Mouse (Mus musculus) gastrocnemius, adult 2 months (tissue): ENCODE results near the gene Pigr. TPM values are rescaled to one million over a fixed set of nuclear protein-coding genes. Genes with fewer than 3 reads are reported as not detected.

Experiments used
- DNase-seq: peaks from one replicate; pipeline ENCODE4 v3.0.0; 2022
- H3K27ac ChIP-seq: fragments of 200-600 bp; 2 replicates; pipeline ENCODE4 v1.8.1; 2022; ENCODE audit warnings: mild to moderate bottlenecking
- H3K4me3 ChIP-seq: fragments of 200-600 bp; 2 replicates; pipeline ENCODE4 v1.8.1; 2022; ENCODE audit warnings: mild to moderate bottlenecking, moderate library complexity
- CTCF ChIP-seq: fragments of 200-600 bp; IDR thresholded peaks from 2 replicates; pipeline ENCODE4 v1.8.1; 2022; ENCODE audit warnings: antibody characterized with exemption, mild to moderate bottlenecking, moderate library complexity
- intact Hi-C: fragments of 180-260 bp; cut with DNase I; formaldehyde crosslinking; loops from one replicate; pipeline ENCODE4 v1.15.1; 2025
- total RNA-seq, 2 experiments: library from RNA; stranded (reverse); gene quantifications; 2 replicates each; pipeline ENCODE4 v1.2.3; 2021

The Pigr gene
- total RNA-seq, 2 experiments from 2014 or later: not detected

DNA sequence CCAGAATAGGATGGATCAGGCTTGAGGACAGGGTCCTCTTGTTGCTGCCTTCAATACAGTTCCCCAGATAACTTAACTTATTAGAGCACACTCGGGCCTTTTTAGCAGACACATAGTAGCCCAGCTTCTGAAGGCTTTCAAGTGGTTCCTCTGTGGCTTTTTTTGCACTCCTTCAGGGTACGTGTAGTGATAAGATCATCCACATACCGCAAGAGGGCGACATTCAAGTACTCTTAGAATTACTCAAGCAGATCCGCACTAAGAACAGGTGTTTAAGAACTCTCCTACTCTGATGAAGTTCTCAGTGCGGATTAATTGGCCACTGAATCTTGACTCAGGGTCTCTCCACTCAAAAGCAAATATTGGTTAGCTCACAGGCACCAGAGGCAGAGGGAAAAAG lies 11.8 kb downstream of the Pigr start:
- no peak overlapping the region for H3K4me3 ChIP-seq
- peak; percentile 20 for TF ChIP-seq CTCF
- H3K27ac ChIP-seq: no peak overlapping the region
- intact Hi-C loops: no loop called here
- DNase-seq: no peak

DNA sequence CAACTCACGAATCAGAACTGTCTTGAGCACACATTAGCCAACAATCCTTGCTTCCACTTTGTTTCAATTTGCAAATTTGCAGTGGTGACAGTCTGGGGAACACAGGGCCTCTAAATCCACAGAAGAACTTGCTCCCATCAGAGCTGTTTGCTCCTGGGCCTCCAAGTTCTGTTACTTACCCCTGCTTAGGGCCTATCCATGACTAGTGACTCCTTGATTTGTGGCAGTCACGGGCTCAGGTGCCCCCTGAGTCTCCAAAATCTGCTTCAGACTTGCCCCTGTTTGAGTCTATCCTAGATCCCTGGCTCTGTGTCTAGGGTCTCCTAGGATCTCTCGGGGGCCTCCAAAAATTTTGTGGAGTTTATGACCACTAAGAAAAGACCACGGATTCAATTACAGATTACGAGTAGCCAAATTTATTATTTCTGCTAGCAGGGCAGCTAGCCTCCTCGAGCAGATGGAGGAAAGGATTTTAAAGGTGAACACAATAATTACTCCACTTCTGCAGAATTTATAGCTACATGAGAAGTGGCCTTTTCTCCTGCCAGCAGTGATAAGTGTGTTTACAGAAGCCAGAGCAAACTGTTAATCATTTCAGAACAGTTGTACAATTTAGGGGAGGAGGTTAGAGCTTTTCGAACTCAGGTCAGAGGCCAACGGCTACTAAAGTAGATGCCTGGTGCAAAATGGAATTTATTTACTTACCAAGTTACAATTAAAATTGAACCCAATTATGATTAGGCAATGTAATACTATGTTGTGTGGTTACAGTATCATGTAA lies 14.3 kb downstream of the Pigr start:
- intact Hi-C loops: no loop called here

DNA sequence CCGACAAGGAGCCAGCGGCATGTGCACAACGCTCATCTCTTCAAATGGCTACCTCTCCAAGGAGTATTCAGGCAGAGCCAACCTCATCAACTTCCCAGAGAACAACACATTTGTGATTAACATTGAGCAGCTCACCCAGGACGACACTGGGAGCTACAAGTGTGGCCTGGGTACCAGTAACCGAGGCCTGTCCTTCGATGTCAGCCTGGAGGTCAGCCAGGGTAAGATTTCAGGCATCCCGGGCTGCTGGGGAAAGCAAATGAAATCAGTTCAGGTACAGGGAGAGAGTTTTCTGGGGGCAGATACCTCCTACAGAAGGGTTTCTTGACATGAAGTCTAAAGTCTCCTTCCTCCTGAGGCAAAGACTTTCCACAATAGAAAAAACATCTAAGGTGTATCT lies 15.1 kb downstream of the Pigr start:
- no peak for TF ChIP-seq CTCF

More for the DNA sequence above, 14.3 kb downstream of the Pigr start:
- no peak for DNase-seq
- Histone ChIP-seq H3K27ac (no peak overlapping the region), H3K4me3 (no peak overlapping the region)
- no peak for TF ChIP-seq CTCF

GRCm38 (mm10) chr1:130844516-130844915 lies 18.0 kb downstream of the Pigr start:
- intact Hi-C loops: no loop called here
- TF ChIP-seq CTCF: no peak
- DNase-seq: no peak
- no peak overlapping the region for H3K4me3 ChIP-seq
- H3K27ac ChIP-seq: no peak overlapping the region

More for the DNA sequence above, 15.1 kb downstream of the Pigr start:
- no peak for DNase-seq
- H3K4me3 ChIP-seq: no peak overlapping the region
- no peak overlapping the region for H3K27ac ChIP-seq
- intact Hi-C loops: no loop called here

DNA sequence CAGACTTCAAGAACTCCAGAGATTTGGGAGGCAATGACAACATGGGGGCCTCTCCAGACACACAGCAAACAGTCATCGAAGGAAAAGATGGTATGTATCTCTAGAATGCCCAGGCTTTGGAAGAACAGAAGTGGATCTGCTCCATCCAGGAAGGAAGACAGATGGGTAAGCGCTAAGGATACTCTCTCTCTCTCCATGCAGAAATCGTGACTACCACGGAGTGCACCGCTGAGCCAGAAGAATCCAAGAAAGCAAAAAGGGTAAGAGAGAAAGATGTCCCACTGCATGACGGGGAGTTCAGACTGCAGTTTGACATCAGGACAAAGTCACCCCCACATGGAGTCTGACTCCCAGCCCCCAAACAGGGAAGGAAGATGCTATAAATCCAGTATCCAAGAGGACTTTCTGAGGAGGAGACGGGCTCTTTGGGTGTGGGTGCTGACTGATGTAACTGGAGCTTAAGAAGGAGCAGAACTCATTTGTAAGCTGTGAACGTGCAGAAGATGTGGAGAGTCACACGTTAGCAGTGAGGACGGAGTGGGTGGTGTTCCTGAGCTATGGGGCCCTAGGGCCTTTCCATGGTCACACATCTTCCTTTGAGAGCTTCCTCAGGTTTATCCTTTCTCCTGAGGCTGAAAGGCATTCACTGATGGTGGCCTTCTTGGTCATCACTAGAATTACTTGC lies 23.2 kb downstream of the Pigr start:
- intact Hi-C loops: no loop called here
- no peak for DNase-seq
- no peak overlapping the region for H3K4me3 ChIP-seq
- no peak for TF ChIP-seq CTCF
- no peak overlapping the region for H3K27ac ChIP-seq

DNA sequence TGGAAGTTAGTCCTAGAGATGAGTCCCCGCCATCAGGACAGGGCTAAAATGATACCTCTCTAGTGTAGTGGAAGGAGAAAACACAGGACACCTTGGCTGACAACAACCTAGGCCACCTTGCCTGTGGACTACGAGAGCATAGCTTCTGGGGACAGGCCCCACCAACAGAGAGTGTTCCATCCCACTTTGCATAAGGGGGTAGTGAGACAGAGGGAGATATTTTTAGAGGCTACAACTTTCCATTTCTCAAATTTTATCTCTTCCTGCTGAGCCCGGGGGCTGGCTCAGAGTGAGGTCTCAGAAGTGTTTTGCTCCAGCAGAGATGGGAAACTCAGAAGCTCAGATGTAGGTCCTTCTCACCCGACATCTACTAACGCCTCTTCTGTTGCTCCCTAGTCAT lies 23.9 kb downstream of the Pigr start:
- no peak overlapping the region for H3K27ac ChIP-seq
- no peak overlapping the region for H3K4me3 ChIP-seq
- intact Hi-C loops: no loop called here
- no peak for TF ChIP-seq CTCF
- no peak for DNase-seq

DNA sequence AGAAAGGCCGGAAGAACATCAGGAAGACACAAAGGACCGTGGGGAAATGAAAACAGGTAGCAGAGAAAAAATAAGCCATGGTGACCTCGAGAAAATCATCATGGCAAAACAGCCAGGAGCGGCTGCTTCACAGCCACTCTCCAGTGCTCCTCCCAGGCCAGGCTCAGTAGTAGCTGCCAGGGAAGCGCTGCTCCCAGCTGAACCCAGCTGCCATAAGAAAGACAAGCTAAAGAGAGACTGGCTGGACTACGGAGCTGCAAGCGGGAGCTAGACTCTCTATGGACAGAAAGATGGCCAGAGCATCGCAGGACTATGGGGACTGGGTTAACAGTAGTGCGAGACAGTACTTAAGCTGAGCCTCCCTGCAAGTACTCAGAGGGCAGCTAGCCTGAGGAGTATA lies 28.3 kb downstream of the Pigr start:
- intact Hi-C loops: no loop called here
- DNase-seq: no peak
- no peak for TF ChIP-seq CTCF
- Histone ChIP-seq H3K4me3 (no peak overlapping the region), H3K27ac (no peak overlapping the region)

GRCm38 (mm10) chr1:130855723-130856122 lies 29.2 kb downstream of the Pigr start:
- intact Hi-C loops: no loop called here

GRCm38 (mm10) chr1:130857456-130857855 lies 31.0 kb downstream of the Pigr start:
- intact Hi-C loops: no loop called here
- Histone ChIP-seq H3K27ac (no peak overlapping the region), H3K4me3 (no peak overlapping the region)
- no peak for TF ChIP-seq CTCF
- no peak for DNase-seq

More at GRCm38 (mm10) chr1:130855723-130856122, 29.2 kb downstream of the Pigr start:
- DNase-seq: no peak
- no peak for TF ChIP-seq CTCF
- no peak overlapping the region for H3K27ac ChIP-seq
- H3K4me3 ChIP-seq: no peak overlapping the region

DNA sequence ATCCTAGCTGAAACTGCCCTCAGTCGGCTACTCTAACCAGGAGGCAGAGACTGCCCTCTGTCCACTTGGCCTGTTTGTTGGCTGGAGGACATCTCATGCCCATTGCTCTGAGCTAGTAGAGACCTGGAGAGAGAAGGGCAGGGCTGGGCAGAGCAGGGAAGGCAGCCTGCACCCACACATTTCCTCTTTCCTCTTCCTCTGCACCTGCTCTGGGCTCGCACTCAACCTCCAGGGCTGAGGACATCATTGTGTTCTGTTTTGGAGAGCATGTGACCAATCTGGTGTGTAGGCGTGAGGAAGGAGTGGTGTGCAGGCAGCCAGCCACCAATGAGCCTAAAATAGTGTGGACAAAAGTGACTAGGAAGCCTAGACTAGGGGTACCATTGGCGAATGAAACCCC lies 37.8 kb downstream of the Pigr start:
- intact Hi-C loops: no loop called here
- no peak for TF ChIP-seq CTCF
- no peak for DNase-seq
- no peak overlapping the region for H3K4me3 ChIP-seq
- no peak overlapping the region for H3K27ac ChIP-seq

DNA sequence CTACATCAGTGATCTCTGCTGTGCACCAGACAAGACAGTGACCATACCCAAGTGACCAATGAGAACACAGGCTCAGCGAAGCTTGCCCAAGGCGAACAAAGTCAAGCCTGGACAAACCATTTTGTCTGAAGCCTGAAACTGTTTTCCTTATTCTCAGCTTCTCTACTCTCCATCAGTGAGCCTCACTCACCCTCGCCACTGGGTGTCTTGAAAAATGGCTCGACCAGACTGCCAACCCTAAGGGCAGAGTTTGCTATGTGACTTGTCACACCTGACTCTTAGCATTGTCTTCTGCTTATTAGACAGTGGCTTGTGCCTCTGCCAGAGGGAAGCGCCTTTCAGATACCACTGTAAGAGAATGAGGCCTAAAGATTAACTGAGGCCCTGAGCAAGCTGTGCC lies 38.3 kb downstream of the Pigr start:
- no peak overlapping the region for H3K27ac ChIP-seq
- TF ChIP-seq CTCF: no peak
- H3K4me3 ChIP-seq: no peak overlapping the region
- no peak for DNase-seq
- intact Hi-C loops: no loop called here

DNA sequence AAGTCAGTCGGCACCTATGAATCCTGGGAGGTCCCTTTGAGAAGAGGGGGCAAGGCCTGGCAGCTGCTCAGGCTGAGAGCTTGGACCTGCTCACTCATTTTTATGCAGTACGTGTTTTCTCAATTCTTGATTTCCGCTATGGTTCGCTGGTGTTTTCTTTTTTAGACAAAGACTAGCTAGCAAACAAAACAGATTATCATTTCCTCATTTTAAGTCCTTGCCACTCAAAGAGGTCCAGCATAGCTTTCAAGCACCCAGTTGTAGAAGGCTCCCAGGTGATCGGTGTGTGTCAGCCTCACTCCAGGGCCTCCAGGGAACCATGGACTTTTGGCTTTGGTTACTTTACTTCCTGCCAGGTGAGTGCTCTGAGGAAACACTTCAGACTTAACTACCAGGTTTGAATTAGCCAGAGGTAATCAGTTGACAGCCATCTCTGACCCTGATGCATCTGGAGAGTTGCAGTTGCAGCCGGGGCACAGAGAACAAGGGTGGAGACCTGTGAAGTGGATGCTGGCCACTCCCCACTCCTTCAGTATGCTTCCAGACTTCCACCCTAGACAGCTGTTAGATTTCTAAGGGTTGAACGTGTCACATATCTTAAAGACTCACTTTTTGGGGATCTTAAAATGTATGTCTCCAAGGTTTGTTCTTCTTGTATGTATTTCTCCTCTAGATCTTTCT lies 39.2 kb downstream of the Pigr start, which contains the start of gene Fcmr:
Fcmr (plus strand) TSS at position 129 of the 681 bp plus-strand sequence.
- no peak within 1 kb of the TSS for H3K27ac ChIP-seq
- H3K4me3 ChIP-seq: no peak within 1 kb of the TSS
- TF ChIP-seq CTCF: no peak
- intact Hi-C loops: no loop called here
- no peak for DNase-seq

- no peak overlapping the region for H3K4me3 ChIP-seq
- intact Hi-C loops: loop anchor here (10.0 kb wide), 2 partner anchors 262 to 392 kb away; partner anchors contain the start of gene Dyrk3
- no peak overlapping the region for H3K27ac ChIP-seq
- no peak for TF ChIP-seq CTCF
- DNase-seq: no peak
These were observed 46.4 kb downstream of the Pigr start for GRCm38 (mm10) chr1:130872912-130873311.
